ENCODE assay signal across 27 mouse cellular contexts in the genomic region with DNA sequence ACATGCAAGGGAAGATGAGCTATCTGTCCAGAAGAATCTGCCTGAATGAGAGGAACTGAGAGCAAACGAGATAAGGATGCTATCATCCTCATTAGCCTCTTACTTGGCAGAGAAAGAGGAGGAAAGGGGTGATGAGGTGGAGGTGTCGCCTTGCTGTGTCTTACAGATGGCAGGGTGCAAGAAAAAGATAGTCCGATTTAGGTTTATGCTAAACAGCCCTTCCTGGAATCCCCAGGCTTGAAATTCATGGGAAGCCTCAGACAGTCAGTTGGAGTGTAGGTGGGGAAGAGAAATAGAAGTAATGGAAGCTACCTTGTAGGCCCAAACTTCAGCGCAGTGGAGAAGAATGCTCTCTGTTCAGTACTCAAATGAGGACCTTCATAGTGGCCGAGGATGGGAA. TPM values are rescaled to one million over a fixed set of nuclear protein-coding genes. Genes with fewer than 3 reads are reported as not detected.
"Had no signal": no experiment of that assay in that cellular context is flagged by ENCODE, and none has a peak within 500 bp of the region (broad histone marks: within the 10 kb centered on the region; RNA-seq: fewer than 3 reads in every experiment).

No protein-coding gene starts in this region.

- H3K27ac ChIP-seq: lung, embryonic 15.5 days; macrophage; midbrain, embryonic 10.5 days; midbrain, embryonic 12.5 days; neural tube, embryonic 13.5 days; neural tube, embryonic 15.5 days had no signal

- ATAC-seq: liver, postnatal 0 days; lung, postnatal 0 days; midbrain, embryonic 16.5 days had no signal

- DNase-seq: liver, postnatal 0 days; lung, adult 2 months; lung, postnatal 14 days; lung, postnatal 36 days; midbrain, embryonic 14.5 days; retina, postnatal 1 day; right cerebral cortex, adult 18-20 months; right cerebral cortex, postnatal 25 days; right cerebral cortex, postnatal 4 days; spleen, adult 18-20 months; thymus, adult 2 months; thymus, postnatal 25 days; thymus, postnatal 4 days had no signal

- H3K4me3 ChIP-seq: lung, embryonic 15.5 days; midbrain, embryonic 10.5 days; midbrain, embryonic 12.5 days; myocyte; neural tube, embryonic 13.5 days; neural tube, embryonic 15.5 days had no signal

- H3K4me1 ChIP-seq: lung, embryonic 15.5 days; midbrain, embryonic 10.5 days; midbrain, embryonic 12.5 days; neural tube, embryonic 13.5 days; neural tube, embryonic 15.5 days had no signal

RNA-seq across cellular contexts. Expression of a gene that starts 13.9 kb away (rescaled TPM):
- total RNA-seq: megakaryocyte progenitor cell, adult 5-6 weeks; megakaryocyte-erythroid progenitor cell, adult 5-6 weeks had no signal
- polyA plus RNA-seq: lung, adult 2 months; lung, embryonic 15.5 days; midbrain, embryonic 10.5 days; midbrain, embryonic 12.5 days; midbrain, embryonic 14.5 days; myocyte; neural tube, embryonic 11.5 days; neural tube, embryonic 13.5 days; neural tube, embryonic 15.5 days; stomach, embryonic 14.5 days; stomach, embryonic 16.5 days had no signal

RNA-seq across cellular contexts. Expression of a gene that starts 29.7 kb away (rescaled TPM):
- total RNA-seq: megakaryocyte progenitor cell, adult 5-6 weeks had no signal
- polyA plus RNA-seq: macrophage; myocyte; stomach, embryonic 14.5 days had no signal

RNA-seq across cellular contexts. Expression of a gene that starts 36.0 kb away (rescaled TPM):
- total RNA-seq: megakaryocyte-erythroid progenitor cell, adult 5-6 weeks had no signal
- polyA plus RNA-seq: liver, postnatal 0 days; midbrain, embryonic 10.5 days; midbrain, embryonic 12.5 days; midbrain, embryonic 14.5 days; midbrain, embryonic 16.5 days; myocyte; neural tube, embryonic 11.5 days; neural tube, embryonic 13.5 days; neural tube, embryonic 15.5 days had no signal

RNA-seq across cellular contexts. Expression of a gene that starts 50.3 kb away (rescaled TPM):
- total RNA-seq: megakaryocyte progenitor cell, adult 5-6 weeks; megakaryocyte-erythroid progenitor cell, adult 5-6 weeks had no signal
- polyA plus RNA-seq: myocyte had no signal
